Mouse (Mus musculus) ES-Bruce4 (cell line): Measurements from ENCODE around the gene Ston1.

Source experiments
- EP300 ChIP-seq: IDR thresholded peaks from 2 replicates; pipeline ENCODE4 v1.6.1; 2011; ENCODE audit warnings: low read depth, low read length; ENCODE audit not compliant: insufficient read depth
- POLR2A ChIP-seq: IDR thresholded peaks from one replicate; pipeline ENCODE4 v1.8.1; 2011; ENCODE audit warnings: low read length; ENCODE audit not compliant: insufficient read depth

DNA sequence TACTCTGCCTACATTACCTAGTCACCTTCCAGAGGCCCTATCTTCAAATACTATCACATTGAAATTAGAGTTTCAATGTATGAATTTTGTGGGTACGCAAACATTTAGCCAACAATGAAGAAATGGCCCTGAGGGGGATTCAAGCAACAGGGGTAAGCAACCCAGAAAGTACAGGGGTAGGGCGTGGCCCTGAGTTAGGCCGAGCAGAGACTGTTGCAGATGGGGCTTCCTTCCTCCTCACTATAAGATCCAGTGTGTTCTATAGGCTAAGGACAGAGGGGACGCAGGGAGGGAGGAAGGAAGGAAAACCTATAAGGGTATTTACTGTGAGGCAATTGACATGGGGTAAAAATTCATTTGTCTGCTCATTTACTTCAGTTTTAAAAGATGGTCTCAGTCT lies 26.9 kb downstream of the Ston1 start:
- no peak for TF ChIP-seq POLR2A
- no peak for TF ChIP-seq EP300
